Mouse (Mus musculus): ENCODE data around the gene St8sia4. TPM values are rescaled to one million over a fixed set of nuclear protein-coding genes. Genes with fewer than 3 reads are reported as not detected.

The St8sia4 gene
- polyA plus RNA-seq, 1 experiment: 4.1 TPM

DNA sequence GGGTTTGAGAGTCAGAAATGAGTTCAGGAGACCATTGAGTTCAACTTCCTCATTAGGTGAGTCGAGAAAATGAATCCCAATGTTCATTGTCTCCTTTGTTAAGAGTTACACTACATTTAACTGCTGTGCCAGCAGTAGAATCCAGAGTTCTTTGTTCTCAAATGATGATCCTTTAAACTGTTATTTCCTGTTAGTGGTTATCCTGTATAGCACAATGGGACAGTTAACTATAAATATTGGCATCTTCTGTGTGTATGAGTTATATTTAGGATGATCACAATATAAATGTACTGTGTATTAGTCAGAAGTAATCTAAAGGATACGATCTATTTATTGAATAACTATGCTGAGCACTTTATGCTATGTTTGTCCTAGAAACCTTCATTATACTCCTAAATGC lies 23.1 kb downstream of the St8sia4 start:
- DNase-seq: no peak
- Histone ChIP-seq H3K27me3 (ENCODE audit: control insufficient read depth, insufficient read depth, low read length) (no peaks in the 10 kb centered on the region), H3K36me3 (ENCODE audit: control insufficient read depth, insufficient read depth, low read length) (no peaks in the 10 kb centered on the region), H3K4me1 (replicated peaks; ENCODE audit: control insufficient read depth, insufficient read depth, low read length) (no peaks in the 10 kb centered on the region), H3K27ac (ENCODE audit: control insufficient read depth, insufficient read depth, low read length) (no peak overlapping the region), H3K4me3 (ENCODE audit: control insufficient read depth, insufficient read depth, low read length) (no peak overlapping the region)
- no peak for TF ChIP-seq CTCF (IDR thresholded peaks at IDR 0.05; ENCODE audit: borderline replicate concordance, control insufficient read depth, extremely low read depth, insufficient read depth, low read length, poor library complexity)
- TF ChIP-seq POLR2A (IDR thresholded peaks at IDR 0.05; ENCODE audit: control insufficient read depth, extremely low read depth, insufficient read depth, low read length, poor library complexity): no peak
- WGBS: 63% methylated on average over 2 of the region's 2 CpGs

DNA sequence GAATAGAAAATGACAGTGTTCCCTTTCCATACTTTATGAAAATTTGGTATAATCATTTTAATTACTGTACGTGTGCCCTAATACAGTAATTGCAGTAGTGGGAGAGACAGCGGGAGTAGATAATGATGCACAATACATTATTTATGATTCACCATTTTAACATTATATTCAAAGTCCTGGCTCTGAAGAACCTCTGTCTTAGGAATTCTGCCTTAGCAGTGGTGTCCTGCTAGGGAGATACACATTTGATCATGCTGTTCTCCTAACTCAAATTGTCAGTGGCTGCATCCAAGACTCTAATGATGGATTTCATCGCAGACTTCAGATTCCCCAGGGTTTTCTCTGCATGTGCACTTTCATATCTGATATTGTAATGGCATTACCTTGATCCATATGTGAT lies 28.4 kb downstream of the St8sia4 start:
- DNase-seq: no peak
- no peak for TF ChIP-seq CTCF (IDR thresholded peaks at IDR 0.05; ENCODE audit: borderline replicate concordance, control insufficient read depth, extremely low read depth, insufficient read depth, low read length, poor library complexity)
- TF ChIP-seq POLR2A (IDR thresholded peaks at IDR 0.05; ENCODE audit: control insufficient read depth, extremely low read depth, insufficient read depth, low read length, poor library complexity): no peak
- Histone ChIP-seq H3K27ac (ENCODE audit: control insufficient read depth, insufficient read depth, low read length) (no peak overlapping the region), H3K4me1 (replicated peaks; ENCODE audit: control insufficient read depth, insufficient read depth, low read length) (no peaks in the 10 kb centered on the region), H3K36me3 (ENCODE audit: control insufficient read depth, insufficient read depth, low read length) (peaks cover 10% of the 10 kb centered on the region; the same call in 1 of the 2 replicates), H3K4me3 (ENCODE audit: control insufficient read depth, insufficient read depth, low read length) (no peak overlapping the region), H3K27me3 (ENCODE audit: control insufficient read depth, insufficient read depth, low read length) (no peaks in the 10 kb centered on the region)
- WGBS: 99% methylated on average over 3 of the region's 3 CpGs

GRCm38 (mm10) chr1:95624376-95624775 lies 43.0 kb downstream of the St8sia4 start:
- DNase-seq: no peak
- H3K36me3 ChIP-seq (ENCODE audit: control insufficient read depth, insufficient read depth, low read length): peaks cover 14% of the 10 kb centered on the region; the same call in 1 of the 2 replicates
- H3K4me3 ChIP-seq (ENCODE audit: control insufficient read depth, insufficient read depth, low read length): no peak overlapping the region
- H3K27me3 ChIP-seq (ENCODE audit: control insufficient read depth, insufficient read depth, low read length): no peaks in the 10 kb centered on the region
- H3K4me1 ChIP-seq (replicated peaks; ENCODE audit: control insufficient read depth, insufficient read depth, low read length): no peaks in the 10 kb centered on the region
- no peak overlapping the region for H3K27ac ChIP-seq (ENCODE audit: control insufficient read depth, insufficient read depth, low read length)
- TF ChIP-seq CTCF (IDR thresholded peaks at IDR 0.05; ENCODE audit: borderline replicate concordance, control insufficient read depth, extremely low read depth, insufficient read depth, low read length, poor library complexity): no peak
- 88% methylated on average over 5 of the region's 5 CpGs for WGBS

- TF ChIP-seq POLR2A (IDR thresholded peaks at IDR 0.05; ENCODE audit: control insufficient read depth, extremely low read depth, insufficient read depth, low read length, poor library complexity) (no peak), CTCF (IDR thresholded peaks at IDR 0.05; ENCODE audit: borderline replicate concordance, control insufficient read depth, extremely low read depth, insufficient read depth, low read length, poor library complexity) (no peak)
- Histone ChIP-seq H3K27ac (ENCODE audit: control insufficient read depth, insufficient read depth, low read length) (no peak overlapping the region), H3K36me3 (ENCODE audit: control insufficient read depth, insufficient read depth, low read length) (peaks cover 6% of the 10 kb centered on the region; the same call in 1 of the 2 replicates), H3K4me3 (ENCODE audit: control insufficient read depth, insufficient read depth, low read length) (no peak overlapping the region), H3K4me1 (replicated peaks; ENCODE audit: control insufficient read depth, insufficient read depth, low read length) (no peaks in the 10 kb centered on the region), H3K27me3 (ENCODE audit: control insufficient read depth, insufficient read depth, low read length) (no peaks in the 10 kb centered on the region)
- no peak for DNase-seq
- WGBS: 92% methylated on average over 3 of the region's 3 CpGs
These were observed 48.7 kb downstream of the St8sia4 start for GRCm38 (mm10) chr1:95618647-95619046.

DNA sequence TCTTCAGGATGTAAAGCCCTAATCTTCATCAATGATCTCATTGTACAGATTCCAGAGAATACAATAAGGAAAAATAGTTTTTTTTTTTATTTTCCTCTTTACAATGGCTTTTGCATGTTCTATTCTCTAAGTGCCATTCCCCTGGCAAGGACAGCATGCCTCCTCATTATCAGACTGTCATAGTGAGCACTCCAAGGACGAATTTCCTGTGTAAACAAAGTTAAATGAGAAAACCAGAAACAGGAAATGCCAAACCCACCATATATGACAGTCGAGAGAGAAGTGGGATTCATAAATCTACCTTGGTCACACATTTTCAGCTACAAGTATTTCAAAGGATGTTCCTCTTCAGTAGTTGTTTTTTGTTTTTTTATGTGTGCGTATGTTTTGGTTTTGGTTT lies 49.2 kb downstream of the St8sia4 start:
- no peak for DNase-seq
- Histone ChIP-seq H3K27ac (ENCODE audit: control insufficient read depth, insufficient read depth, low read length) (no peak overlapping the region), H3K36me3 (ENCODE audit: control insufficient read depth, insufficient read depth, low read length) (peaks cover 6% of the 10 kb centered on the region; the same call in 1 of the 2 replicates), H3K4me1 (replicated peaks; ENCODE audit: control insufficient read depth, insufficient read depth, low read length) (no peaks in the 10 kb centered on the region), H3K27me3 (ENCODE audit: control insufficient read depth, insufficient read depth, low read length) (no peaks in the 10 kb centered on the region), H3K4me3 (ENCODE audit: control insufficient read depth, insufficient read depth, low read length) (no peak overlapping the region)
- TF ChIP-seq POLR2A (IDR thresholded peaks at IDR 0.05; ENCODE audit: control insufficient read depth, extremely low read depth, insufficient read depth, low read length, poor library complexity): no peak
- no peak for TF ChIP-seq CTCF (IDR thresholded peaks at IDR 0.05; ENCODE audit: borderline replicate concordance, control insufficient read depth, extremely low read depth, insufficient read depth, low read length, poor library complexity)
- WGBS: 55% methylated on average over 3 of the region's 3 CpGs

DNA sequence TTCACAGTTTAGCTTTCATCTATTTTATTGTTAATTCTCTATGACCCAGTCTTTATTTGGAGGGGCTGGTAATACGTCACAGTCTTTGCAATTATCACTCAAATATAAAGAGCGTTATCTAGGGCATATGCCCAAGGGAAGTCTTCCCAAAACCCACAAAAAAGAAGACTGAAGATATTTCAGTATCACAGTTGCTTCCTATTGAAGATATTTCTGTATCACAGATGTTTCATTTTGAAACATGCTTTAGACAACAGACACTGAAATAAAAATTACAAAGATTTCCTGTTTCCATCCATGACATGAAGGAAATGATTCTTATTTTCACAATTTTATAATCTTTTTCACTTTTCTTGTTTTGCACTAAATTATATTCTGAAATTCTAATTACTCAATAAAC lies 57.4 kb downstream of the St8sia4 start:
- H3K4me3 ChIP-seq (ENCODE audit: control insufficient read depth, insufficient read depth, low read length): no peak overlapping the region
- H3K27ac ChIP-seq (ENCODE audit: control insufficient read depth, insufficient read depth, low read length): no peak overlapping the region
- no peaks in the 10 kb centered on the region for H3K4me1 ChIP-seq (replicated peaks; ENCODE audit: control insufficient read depth, insufficient read depth, low read length)
- 38% methylated on average over 2 of the region's 2 CpGs for WGBS
- H3K27me3 ChIP-seq (ENCODE audit: control insufficient read depth, insufficient read depth, low read length): no peaks in the 10 kb centered on the region
- DNase-seq: no peak
- TF ChIP-seq POLR2A (IDR thresholded peaks at IDR 0.05; ENCODE audit: control insufficient read depth, extremely low read depth, insufficient read depth, low read length, poor library complexity): no peak
- TF ChIP-seq CTCF (IDR thresholded peaks at IDR 0.05; ENCODE audit: borderline replicate concordance, control insufficient read depth, extremely low read depth, insufficient read depth, low read length, poor library complexity): no peak
- H3K36me3 ChIP-seq (ENCODE audit: control insufficient read depth, insufficient read depth, low read length): no peaks in the 10 kb centered on the region; the same call in 1 of the 2 replicates

DNA sequence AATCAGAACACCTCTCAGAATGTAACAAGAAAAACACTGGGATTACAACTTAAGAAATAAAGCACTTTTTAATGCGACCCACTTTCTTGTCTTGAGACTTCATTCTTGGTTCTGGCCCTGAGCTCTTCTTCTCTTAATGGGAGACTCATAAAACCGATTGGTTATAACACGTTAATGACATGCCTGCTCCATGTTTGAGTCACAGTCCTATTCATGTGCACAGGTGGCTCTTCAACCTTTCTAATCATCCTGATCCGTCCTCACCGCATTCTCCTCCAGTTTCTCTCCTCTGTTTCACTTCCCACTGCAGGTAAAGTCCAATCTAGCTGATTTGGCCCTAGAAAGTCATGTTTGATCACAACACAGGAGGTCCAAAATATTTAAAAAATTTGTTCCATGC lies 58.3 kb downstream of the St8sia4 start:
- Histone ChIP-seq H3K27ac (ENCODE audit: control insufficient read depth, insufficient read depth, low read length) (no peak overlapping the region), H3K4me3 (ENCODE audit: control insufficient read depth, insufficient read depth, low read length) (no peak overlapping the region), H3K27me3 (ENCODE audit: control insufficient read depth, insufficient read depth, low read length) (no peaks in the 10 kb centered on the region), H3K36me3 (ENCODE audit: control insufficient read depth, insufficient read depth, low read length) (no peaks in the 10 kb centered on the region; the same call in 1 of the 2 replicates), H3K4me1 (replicated peaks; ENCODE audit: control insufficient read depth, insufficient read depth, low read length) (no peaks in the 10 kb centered on the region)
- TF ChIP-seq CTCF (IDR thresholded peaks at IDR 0.05; ENCODE audit: borderline replicate concordance, control insufficient read depth, extremely low read depth, insufficient read depth, low read length, poor library complexity) (no peak), POLR2A (IDR thresholded peaks at IDR 0.05; ENCODE audit: control insufficient read depth, extremely low read depth, insufficient read depth, low read length, poor library complexity) (no peak)
- WGBS: 93% methylated on average over 5 of the region's 5 CpGs
- no peak for DNase-seq
